Mouse (Mus musculus): Measurements from ENCODE around the gene Gpr87.

GRCm38 (mm10) chr3:59230912-59231311 lies 36.0 kb upstream of the Gpr87 start:
- TF ChIP-seq CTCF (IDR thresholded peaks at IDR 0.05; ENCODE audit: control insufficient read depth, insufficient read depth, insufficient read length) (no peak), MAX (IDR thresholded peaks at IDR 0.05) (no peak), USF1 (IDR thresholded peaks at IDR 0.05; ENCODE audit: low read depth) (no peak), MYOG (IDR thresholded peaks at IDR 0.05; ENCODE audit: control insufficient read depth, extremely low read depth, insufficient read length) (no peak), MYOD1 (IDR thresholded peaks at IDR 0.05; ENCODE audit: control insufficient read depth, insufficient read length, low read depth) (no peak), CEBPB (IDR thresholded peaks at IDR 0.05; ENCODE audit: low read depth) (no peak), FOSL1 (IDR thresholded peaks at IDR 0.05; ENCODE audit: insufficient read depth, low read length, poor library complexity, severe bottlenecking) (no peak)

Measured in C2C12 (cell line).